Mouse (Mus musculus) R1 (cell line): Measurements from ENCODE around the gene Mettl7a1.
A peak's percentile ranks its signal among the peaks of the same experiment; 100 is the strongest.
"Not testable (repeated sequence)": the region's sequence is repeated elsewhere in the genome, so short reads cannot be mapped to it uniquely, and the experiment has no call there.

Experiments used
- DNase-seq: peaks from one replicate; pipeline ENCODE4 v3.0.0-alpha.2; 2018; ENCODE audit warnings: low read depth, low spot score

Mettl7a1 gene

DNA sequence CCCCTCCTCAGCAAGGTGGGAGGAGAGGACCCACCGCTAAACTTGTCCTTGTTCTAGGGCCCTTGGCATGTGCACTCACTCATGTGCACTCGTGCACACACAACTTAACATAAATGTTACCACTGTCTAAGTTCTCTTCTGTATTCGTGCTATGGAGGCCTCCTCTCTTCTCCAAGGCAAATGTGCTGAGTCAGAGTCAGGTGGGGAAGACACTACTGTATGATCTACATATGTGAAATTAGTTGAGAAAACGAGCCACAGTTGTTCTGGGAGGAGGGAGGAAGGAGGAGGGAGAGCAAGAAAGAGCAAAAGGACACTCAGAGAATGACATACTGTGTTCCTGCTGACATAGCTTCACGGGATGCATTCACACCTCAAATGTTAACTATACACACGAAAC, 3.4 kb upstream of the Mettl7a1 start:
- peak; percentile 51 for DNase-seq

DNA sequence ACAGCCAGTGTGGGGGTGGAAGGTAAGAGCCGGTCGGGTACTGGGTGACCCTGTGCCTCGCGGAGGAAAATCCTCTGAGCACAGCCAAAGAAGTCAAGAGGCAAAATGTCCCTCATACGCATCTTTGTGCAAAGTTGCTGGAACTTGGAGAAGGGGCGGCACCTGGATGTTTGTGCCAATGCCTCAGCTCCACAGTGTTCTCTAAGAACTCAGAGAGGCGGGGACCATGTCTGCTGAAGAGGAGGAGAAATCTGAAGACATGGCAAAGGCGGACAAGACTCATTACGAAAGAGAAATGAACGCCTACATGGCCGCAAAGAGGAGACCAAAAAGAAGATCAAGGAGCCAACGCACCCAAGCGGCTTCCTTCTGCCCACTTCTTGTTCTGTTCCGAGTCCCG, 2.4 kb upstream of the Mettl7a1 start:
- DNase-seq: peak; percentile 37

GRCm38 (mm10) chr15:100303428-100304018, 417 bp upstream of the Mettl7a1 start:
- no peak for DNase-seq

DNA sequence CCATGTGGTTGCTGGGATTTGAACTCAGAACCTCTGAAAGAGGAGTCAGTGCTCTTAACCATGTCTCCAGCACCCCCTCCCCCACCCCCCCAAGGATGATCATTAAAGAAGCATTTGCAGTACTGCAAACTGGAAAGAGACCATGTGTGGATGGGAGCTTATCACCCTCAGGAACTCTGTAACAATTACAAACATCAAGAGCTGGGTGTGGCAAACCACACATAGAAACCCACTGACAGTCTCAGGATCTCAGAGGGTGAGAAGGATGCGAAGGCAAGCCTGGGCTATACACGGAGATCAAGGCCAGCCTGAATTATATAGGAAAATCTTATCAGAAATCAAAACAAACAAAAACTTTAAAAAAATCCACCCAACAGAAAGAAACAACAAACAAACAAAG, 2.3 kb downstream of the Mettl7a1 start:
- no peak for DNase-seq

DNA sequence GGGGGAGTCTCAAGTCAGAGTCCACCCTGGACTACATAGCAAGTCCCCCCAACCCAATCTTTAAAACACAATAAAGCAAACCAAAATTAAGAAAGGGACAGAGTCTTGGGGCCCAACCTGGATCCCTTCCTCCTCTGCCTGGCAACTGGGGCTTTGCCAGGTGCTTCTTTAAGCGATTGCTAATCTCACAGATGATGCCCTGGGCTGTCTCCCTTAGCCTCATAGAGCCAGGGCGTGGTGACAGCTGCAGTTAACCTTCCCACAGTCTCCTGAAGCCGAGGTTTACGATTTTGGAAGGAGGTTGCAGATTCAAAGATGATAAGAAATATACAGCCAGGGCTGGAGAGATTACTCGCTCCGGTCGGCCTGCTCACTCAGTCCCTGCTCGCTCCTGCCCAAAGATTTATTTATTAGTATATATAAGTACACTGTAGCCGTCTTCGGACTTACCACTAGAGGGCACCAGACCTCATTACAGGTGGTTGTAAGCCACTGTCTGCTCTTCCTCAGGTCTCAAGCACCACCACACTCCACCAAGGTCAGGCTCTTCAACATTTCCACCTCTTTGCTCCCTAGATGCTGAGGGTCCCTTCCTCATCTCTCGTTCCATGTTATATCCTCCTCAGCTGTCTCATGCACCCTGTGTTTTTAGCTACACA, 3.6 kb downstream of the Mettl7a1 start:
- DNase-seq: peak; percentile 73

DNA sequence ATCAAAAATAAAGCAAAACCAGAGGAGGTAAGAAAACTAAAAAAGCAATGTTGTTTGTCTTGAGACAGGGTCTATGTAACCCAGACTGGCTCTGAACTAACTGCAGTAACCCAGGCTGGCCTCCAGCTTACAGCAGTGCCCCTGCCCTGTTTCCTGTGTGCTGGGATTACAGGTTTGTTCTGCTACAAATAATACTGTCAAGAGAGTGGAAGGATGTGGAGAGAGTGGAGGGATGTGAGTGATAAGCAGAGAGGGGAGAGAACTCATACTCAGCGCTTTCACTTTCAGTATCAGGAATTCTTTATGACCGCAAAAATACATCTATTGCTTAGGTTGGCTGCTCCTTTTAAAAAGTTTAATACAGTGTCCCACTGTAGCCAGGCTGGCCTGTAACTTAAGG, 8.4 kb downstream of the Mettl7a1 start:
- no peak for DNase-seq

- peak; percentile 68 for DNase-seq
These were observed 10.7 kb downstream of the Mettl7a1 start for GRCm38 (mm10) chr15:100314448-100315145.

- not testable (repeated sequence) for DNase-seq
These were observed 14.2 kb downstream of the Mettl7a1 start for GRCm38 (mm10) chr15:100318014-100318671.

GRCm38 (mm10) chr15:100319884-100320283, 15.9 kb downstream of the Mettl7a1 start:
- no peak for DNase-seq

- no peak for DNase-seq
These were observed 16.5 kb downstream of the Mettl7a1 start for GRCm38 (mm10) chr15:100320295-100320905.

DNA sequence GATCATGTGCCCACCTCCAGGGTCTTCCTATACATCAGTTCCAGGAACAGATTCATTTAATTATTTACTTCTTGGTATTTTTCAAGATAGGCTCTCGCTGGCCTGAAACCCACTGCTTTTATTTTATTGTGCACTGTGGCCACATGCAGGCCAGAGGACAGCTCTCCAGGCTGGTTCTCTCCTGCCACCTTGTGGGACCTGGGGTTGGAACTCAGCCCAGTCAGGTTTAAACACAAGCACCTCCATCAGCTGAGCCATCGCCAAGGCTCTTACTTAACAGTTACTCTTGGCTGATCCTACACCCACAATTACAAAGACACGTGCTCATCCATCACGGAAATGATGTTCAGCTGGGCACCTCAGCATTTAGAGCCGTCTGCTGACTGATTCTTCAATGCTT, 17.2 kb downstream of the Mettl7a1 start:
- DNase-seq: peak; percentile 58

GRCm38 (mm10) chr15:100324021-100324591, 20.2 kb downstream of the Mettl7a1 start:
- DNase-seq: peak; percentile 67

GRCm38 (mm10) chr15:100325235-100325634, 21.3 kb downstream of the Mettl7a1 start:
- no peak for DNase-seq

- peak; percentile 65 for DNase-seq
These were observed 24.1 kb downstream of the Mettl7a1 start for GRCm38 (mm10) chr15:100328089-100328488.

DNA sequence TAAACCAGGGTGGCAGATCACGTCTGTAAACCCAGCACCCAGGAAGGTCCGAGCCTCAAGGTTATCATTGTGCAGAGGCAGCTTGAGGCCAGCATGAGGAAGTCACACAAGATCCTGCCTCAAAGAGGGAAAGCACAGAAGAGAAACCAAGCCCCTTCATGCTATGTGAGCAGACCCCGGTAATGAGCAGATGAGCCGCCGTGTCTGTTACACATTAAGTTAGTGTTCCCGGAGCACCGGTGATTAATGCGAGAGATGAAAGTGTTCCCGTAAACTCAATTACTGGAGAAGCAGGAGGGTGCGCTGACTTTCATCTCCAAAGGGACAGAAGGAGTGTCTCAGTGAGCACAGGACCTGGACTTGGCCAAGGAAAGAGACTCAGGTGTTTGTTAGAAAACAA, 25.4 kb downstream of the Mettl7a1 start:
- not testable (repeated sequence) for DNase-seq

DNA sequence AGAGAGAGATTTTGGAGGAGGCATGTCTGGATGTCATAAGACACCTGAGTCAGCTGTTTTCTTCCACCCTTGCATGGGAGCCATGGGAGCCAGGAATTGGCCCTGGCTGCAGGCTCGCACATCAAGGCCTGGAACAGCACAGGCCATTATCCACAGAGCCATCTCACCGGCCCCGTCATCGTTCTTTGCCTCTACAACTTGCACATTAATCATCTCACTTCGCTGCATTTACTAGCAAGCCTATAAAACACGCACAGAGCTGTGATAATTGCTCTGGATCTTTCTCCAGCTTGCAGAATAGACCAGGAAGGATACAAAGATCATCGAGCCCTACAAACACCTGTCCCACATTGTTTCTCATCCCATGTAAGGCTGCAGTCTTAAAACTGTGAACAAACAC, 26.8 kb downstream of the Mettl7a1 start:
- no peak for DNase-seq

DNA sequence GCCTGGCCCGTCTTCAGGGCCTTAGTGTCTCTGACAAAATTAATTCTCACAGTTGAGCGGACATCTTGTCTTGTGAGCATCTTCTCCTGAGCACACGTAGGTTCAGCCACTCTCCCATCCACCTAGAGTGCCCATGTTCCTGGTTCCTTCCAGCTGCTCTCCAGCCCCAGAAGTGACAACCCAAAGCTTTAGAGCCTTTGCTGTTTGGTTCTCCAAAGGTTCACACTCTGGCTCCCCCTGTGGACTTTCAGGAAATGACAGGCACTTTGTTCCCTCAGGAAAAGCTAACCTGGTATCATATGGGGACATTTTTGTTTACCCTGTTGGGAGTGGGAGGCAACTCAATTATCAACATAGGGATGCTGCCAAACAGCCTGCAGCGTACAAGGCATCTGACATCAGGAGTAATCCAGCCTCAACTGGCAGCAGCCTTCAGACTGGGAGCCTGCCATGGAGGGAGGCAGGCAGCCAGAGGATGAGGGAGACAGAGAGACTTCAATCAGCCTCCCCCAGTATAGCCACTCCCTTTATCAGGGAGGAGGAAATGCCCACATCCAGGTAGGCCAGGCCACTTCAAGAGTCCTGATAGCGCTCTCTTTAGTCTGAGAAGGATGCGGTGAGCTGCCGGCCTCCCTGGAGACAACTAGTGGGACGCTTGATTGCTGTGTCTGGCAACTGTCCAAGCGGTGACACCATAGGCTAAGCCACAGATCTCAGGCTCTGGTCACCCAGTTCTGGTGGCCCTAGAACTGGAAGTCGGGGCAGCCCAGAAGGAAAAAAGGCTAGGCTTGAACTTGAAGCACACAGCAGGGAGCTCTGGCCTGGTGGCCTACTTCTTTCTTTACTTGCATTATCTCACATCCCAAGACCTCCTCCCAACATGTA, 28.4 kb downstream of the Mettl7a1 start:
- DNase-seq: not testable (repeated sequence)

DNA sequence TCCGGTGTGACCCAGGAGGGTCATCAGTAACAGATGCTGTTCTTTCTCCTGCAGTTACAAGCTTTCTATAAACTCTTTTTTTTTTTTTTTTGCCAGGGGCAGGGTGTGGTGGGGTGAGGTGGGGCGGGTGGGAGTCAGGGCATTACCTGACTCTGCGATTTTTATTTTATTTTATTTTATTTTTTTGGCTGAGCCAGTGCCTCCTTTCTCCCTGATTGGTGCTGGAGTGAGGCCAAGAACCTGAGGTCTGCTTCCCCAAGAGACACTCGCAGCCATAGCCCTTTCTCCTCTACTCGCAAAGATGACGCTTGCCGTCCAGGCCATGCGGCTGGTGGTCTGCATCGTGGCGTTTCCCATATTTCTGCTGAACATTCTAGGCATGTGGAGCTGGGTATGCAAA, 30.7 kb downstream of the Mettl7a1 start, which contains the start of gene Mettl7a3:
Mettl7a3 (plus strand) TSS at position 301 of the 400 bp plus-strand sequence.
- no peak for DNase-seq

DNA sequence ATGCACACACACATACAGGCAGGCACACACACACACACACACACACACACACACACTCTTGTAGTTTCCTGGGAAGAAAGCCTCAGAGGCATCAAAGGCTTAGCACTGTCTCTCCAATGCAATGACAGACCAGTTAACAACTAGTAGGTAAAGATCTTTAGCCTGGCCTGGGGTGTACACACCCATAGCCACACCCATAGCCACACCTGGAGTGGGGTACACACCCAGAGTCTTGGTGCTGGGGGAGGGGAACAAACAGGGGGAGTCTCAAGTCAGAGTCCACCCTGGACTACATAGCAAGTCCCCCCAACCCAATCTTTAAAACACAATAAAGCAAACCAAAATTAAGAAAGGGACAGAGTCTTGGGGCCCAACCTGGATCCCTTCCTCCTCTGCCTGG, 33.4 kb downstream of the Mettl7a1 start:
- not testable (repeated sequence) for DNase-seq

- DNase-seq: peak; percentile 54
These were observed 33.9 kb downstream of the Mettl7a1 start for GRCm38 (mm10) chr15:100337847-100338246.
